Mouse (Mus musculus): ENCODE measurements around the gene Stxbp1.
"Not testable (repeated sequence)": the region's sequence is repeated elsewhere in the genome, so short reads cannot be mapped to it uniquely, and the experiment has no call there.

The Stxbp1 gene

GRCm38 (mm10) chr2:32874070-32874469 lies 27.0 kb upstream of the Stxbp1 start:
- no peak for DNase-seq (ENCODE audit: low spot score)

GRCm38 (mm10) chr2:32870275-32871100 lies 23.4 kb upstream of the Stxbp1 start:
- no peak for DNase-seq (ENCODE audit: low spot score)

- DNase-seq (ENCODE audit: low spot score) = no peak
These were observed 22.8 kb upstream of the Stxbp1 start for GRCm38 (mm10) chr2:32869721-32870274.

GRCm38 (mm10) chr2:32867354-32867753 lies 20.3 kb upstream of the Stxbp1 start:
- no peak for DNase-seq (ENCODE audit: low spot score)

GRCm38 (mm10) chr2:32864755-32865154 lies 17.7 kb upstream of the Stxbp1 start:
- DNase-seq (ENCODE audit: low spot score) = no peak

- DNase-seq (ENCODE audit: low spot score) = no peak
These were observed 16.3 kb upstream of the Stxbp1 start for GRCm38 (mm10) chr2:32863317-32863716.

GRCm38 (mm10) chr2:32860799-32861198 lies 13.8 kb upstream of the Stxbp1 start:
- no peak for DNase-seq (ENCODE audit: low spot score)

GRCm38 (mm10) chr2:32859622-32860012 lies 12.6 kb upstream of the Stxbp1 start:
- DNase-seq (ENCODE audit: low spot score) = no peak

- no peak for DNase-seq (ENCODE audit: low spot score)
These were observed 12.1 kb upstream of the Stxbp1 start for GRCm38 (mm10) chr2:32859010-32859621.

GRCm38 (mm10) chr2:32857584-32857983 lies 10.5 kb upstream of the Stxbp1 start:
- DNase-seq (ENCODE audit: low spot score) = peak; percentile 71

- no peak for DNase-seq (ENCODE audit: low spot score)
These were observed 8.9 kb upstream of the Stxbp1 start for GRCm38 (mm10) chr2:32855790-32856465.

GRCm38 (mm10) chr2:32855046-32855785 lies 8.2 kb upstream of the Stxbp1 start:
- no peak for DNase-seq (ENCODE audit: low spot score)

- DNase-seq (ENCODE audit: low spot score) = peak; percentile 95
These were observed 7.2 kb upstream of the Stxbp1 start for GRCm38 (mm10) chr2:32854206-32854605.

GRCm38 (mm10) chr2:32853716-32854115 lies 6.7 kb upstream of the Stxbp1 start:
- DNase-seq (ENCODE audit: low spot score) = not testable (repeated sequence)

GRCm38 (mm10) chr2:32852156-32852555 lies 5.1 kb upstream of the Stxbp1 start:
- DNase-seq (ENCODE audit: low spot score) = peak; percentile 61

- DNase-seq (ENCODE audit: low spot score) = no peak
These were observed 400 bp upstream of the Stxbp1 start for GRCm38 (mm10) chr2:32847468-32847821.

GRCm38 (mm10) chr2:32846101-32846804 lies 792 bp downstream of the Stxbp1 start:
- peak; percentile 68 for DNase-seq (ENCODE audit: low spot score)

- DNase-seq (ENCODE audit: low spot score) = no peak
These were observed 1.4 kb downstream of the Stxbp1 start for GRCm38 (mm10) chr2:32845572-32846100.

GRCm38 (mm10) chr2:32842558-32842957 lies 4.5 kb downstream of the Stxbp1 start:
- no peak for DNase-seq (ENCODE audit: low spot score)

GRCm38 (mm10) chr2:32841099-32841498 lies 5.9 kb downstream of the Stxbp1 start:
- no peak for DNase-seq (ENCODE audit: low spot score)

GRCm38 (mm10) chr2:32839261-32839660 lies 7.8 kb downstream of the Stxbp1 start:
- no peak for DNase-seq (ENCODE audit: low spot score)

Measured in layer of hippocampus, adult 11-12 months (tissue).